Mouse (Mus musculus): Measurements from ENCODE around the gene Selplg. TPM values are rescaled to one million over a fixed set of nuclear protein-coding genes. Genes with fewer than 3 reads are reported as not detected.

Selplg gene
- polyA plus RNA-seq, 1 experiment = 11.7 TPM

DNA sequence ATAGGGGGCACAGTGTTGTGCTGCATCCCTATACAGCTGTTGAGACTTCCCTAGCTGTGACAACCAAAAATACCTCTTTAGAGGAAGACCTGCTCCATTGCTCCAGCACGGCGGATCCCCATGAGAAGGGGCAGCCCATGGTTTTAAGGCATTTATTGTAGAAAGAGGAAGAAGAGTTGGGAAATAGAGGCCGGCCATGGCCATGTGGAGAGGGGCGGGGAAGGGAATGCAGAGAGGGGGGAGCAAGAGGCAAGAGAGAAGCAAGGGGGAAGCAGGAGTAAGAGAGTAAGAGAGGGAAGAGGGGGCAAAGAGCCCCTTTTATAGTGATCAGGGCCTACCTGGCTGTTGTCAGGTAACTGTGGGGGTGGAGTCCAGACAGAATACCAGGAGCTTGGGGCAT lies 22.3 kb downstream of the Selplg start:
- no peak for TF ChIP-seq POLR2A (IDR thresholded peaks at IDR 0.05; ENCODE audit: control insufficient read depth, low read depth, low read length)
- TF ChIP-seq CTCF (IDR thresholded peaks at IDR 0.05; ENCODE audit: control insufficient read depth, insufficient read depth, insufficient replicate concordance, low read depth, low read length) = no peak
- no peaks in the 10 kb centered on the region for H3K27me3 ChIP-seq (ENCODE audit: control insufficient read depth, insufficient read depth, low read length)
- H3K36me3 ChIP-seq (ENCODE audit: control insufficient read depth, insufficient read depth, low read length) = no peaks in the 10 kb centered on the region
- peaks cover 13% of the 10 kb centered on the region for H3K4me1 ChIP-seq (ENCODE audit: control insufficient read depth, insufficient read depth, low read length)
- no peak overlapping the region for H3K4me3 ChIP-seq (ENCODE audit: control insufficient read depth, low read depth, low read length)
- H3K27ac ChIP-seq (ENCODE audit: control insufficient read depth, insufficient read depth, low read depth, low read length) = no peak overlapping the region

DNA sequence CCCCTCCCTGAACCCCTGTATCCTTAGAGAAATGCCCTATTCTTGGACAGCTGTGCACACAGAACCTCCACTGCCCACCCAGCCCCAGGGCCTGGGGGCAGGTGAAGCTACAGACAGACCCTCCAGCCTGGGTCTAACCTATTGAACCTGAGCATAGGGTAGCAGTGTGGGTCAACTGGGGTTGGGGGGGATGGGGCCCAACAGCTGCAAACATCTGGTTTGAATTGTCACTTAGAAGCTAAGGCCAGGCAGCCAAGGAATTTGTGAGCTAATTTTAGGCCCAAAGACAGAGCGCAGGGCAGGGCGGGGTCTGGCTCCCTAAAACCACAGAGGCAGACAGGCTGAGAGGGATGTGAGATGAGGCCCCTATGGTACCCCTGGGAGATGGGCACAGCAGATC lies 24.3 kb downstream of the Selplg start:
- H3K27ac ChIP-seq (ENCODE audit: control insufficient read depth, insufficient read depth, low read depth, low read length) = no peak overlapping the region

DNA sequence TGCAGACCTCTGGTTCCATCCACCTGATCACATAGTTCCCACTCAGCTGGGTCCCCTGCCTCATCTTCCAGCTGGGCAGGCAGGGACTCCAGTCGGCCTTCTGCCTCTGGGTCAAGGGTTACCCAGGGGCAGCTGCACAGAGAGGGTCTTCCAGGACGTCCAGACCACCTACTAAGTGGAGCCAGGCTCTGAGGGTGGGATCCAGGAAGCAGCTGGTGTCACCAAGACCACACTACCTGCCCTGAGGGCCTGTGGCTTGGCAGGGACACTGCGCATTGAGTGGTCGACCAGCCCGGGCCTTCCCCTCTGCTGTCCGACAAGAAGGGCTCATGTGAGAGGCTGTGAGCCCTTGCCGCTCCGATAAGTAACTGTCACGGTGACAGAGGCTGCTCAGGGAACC lies 24.7 kb downstream of the Selplg start:
- Histone ChIP-seq H3K27ac (ENCODE audit: control insufficient read depth, insufficient read depth, low read depth, low read length) (no peak overlapping the region), H3K27me3 (ENCODE audit: control insufficient read depth, insufficient read depth, low read length) (no peaks in the 10 kb centered on the region), H3K4me3 (ENCODE audit: control insufficient read depth, low read depth, low read length) (no peak overlapping the region), H3K4me1 (ENCODE audit: control insufficient read depth, insufficient read depth, low read length) (no peaks in the 10 kb centered on the region), H3K36me3 (ENCODE audit: control insufficient read depth, insufficient read depth, low read length) (no peaks in the 10 kb centered on the region)
- TF ChIP-seq CTCF (IDR thresholded peaks at IDR 0.05; ENCODE audit: control insufficient read depth, insufficient read depth, insufficient replicate concordance, low read depth, low read length) (no peak), POLR2A (IDR thresholded peaks at IDR 0.05; ENCODE audit: control insufficient read depth, low read depth, low read length) (no peak)

More for the DNA sequence above, 24.3 kb downstream of the Selplg start:
- H3K4me1 ChIP-seq (ENCODE audit: control insufficient read depth, insufficient read depth, low read length) = 0 out of 2 replicates have a peak, but pooled peaks cover 4% of the 10 kb centered on the region
- no peak overlapping the region for H3K4me3 ChIP-seq (ENCODE audit: control insufficient read depth, low read depth, low read length)
- no peaks in the 10 kb centered on the region for H3K27me3 ChIP-seq (ENCODE audit: control insufficient read depth, insufficient read depth, low read length)
- no peaks in the 10 kb centered on the region for H3K36me3 ChIP-seq (ENCODE audit: control insufficient read depth, insufficient read depth, low read length)
- TF ChIP-seq POLR2A (IDR thresholded peaks at IDR 0.05; ENCODE audit: control insufficient read depth, low read depth, low read length) (no peak), CTCF (IDR thresholded peaks at IDR 0.05; ENCODE audit: control insufficient read depth, insufficient read depth, insufficient replicate concordance, low read depth, low read length) (no peak)

DNA sequence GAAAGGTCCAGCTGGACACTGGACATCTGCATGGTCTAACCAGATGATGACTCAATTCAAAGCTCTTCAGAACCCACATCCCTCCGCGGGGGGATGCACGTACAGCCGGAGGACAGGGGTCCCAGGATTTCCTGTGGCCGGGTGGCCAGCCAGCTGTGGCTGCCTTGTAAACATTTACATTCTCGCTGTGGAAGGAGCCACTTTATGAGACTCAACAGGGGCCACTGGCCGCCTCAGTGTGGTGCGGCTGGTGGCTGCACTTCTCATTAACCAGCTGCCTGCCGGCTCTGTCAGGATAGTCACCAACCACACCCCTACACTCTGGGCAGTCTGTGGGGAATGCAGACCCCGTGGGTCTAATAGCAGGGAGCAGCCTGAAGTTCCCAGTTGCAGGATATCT lies 26.0 kb downstream of the Selplg start:
- Histone ChIP-seq H3K4me1 (ENCODE audit: control insufficient read depth, insufficient read depth, low read length) (no peaks in the 10 kb centered on the region), H3K27ac (ENCODE audit: control insufficient read depth, insufficient read depth, low read depth, low read length) (no peak overlapping the region), H3K27me3 (ENCODE audit: control insufficient read depth, insufficient read depth, low read length) (no peaks in the 10 kb centered on the region), H3K4me3 (ENCODE audit: control insufficient read depth, low read depth, low read length) (no peak overlapping the region), H3K36me3 (ENCODE audit: control insufficient read depth, insufficient read depth, low read length) (no peaks in the 10 kb centered on the region)
- no peak for TF ChIP-seq CTCF (IDR thresholded peaks at IDR 0.05; ENCODE audit: control insufficient read depth, insufficient read depth, insufficient replicate concordance, low read depth, low read length)
- TF ChIP-seq POLR2A (IDR thresholded peaks at IDR 0.05; ENCODE audit: control insufficient read depth, low read depth, low read length) = no peak

DNA sequence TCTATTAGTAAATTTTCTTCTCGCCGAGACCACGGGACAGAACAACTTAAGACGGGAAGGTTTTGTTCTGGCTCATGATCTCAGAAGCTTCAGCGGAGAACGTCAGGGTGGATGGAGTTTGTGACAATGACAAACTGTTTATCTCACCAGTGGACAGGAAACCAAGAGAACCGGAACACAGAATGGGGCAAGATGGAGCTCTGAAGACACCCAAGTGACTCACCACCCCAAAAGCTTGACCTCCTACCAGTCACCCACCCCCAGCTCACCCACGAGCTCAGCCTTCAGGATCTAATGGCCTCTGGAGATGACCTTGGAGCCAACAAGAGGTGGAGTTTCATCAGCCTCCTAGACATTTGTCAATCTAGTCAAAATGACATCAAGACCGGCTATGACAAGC lies 27.1 kb downstream of the Selplg start:
- Histone ChIP-seq H3K4me3 (ENCODE audit: control insufficient read depth, low read depth, low read length) (no peak overlapping the region), H3K27me3 (ENCODE audit: control insufficient read depth, insufficient read depth, low read length) (no peaks in the 10 kb centered on the region), H3K36me3 (ENCODE audit: control insufficient read depth, insufficient read depth, low read length) (no peaks in the 10 kb centered on the region), H3K27ac (ENCODE audit: control insufficient read depth, insufficient read depth, low read depth, low read length) (no peak overlapping the region), H3K4me1 (ENCODE audit: control insufficient read depth, insufficient read depth, low read length) (no peaks in the 10 kb centered on the region)
- no peak for TF ChIP-seq POLR2A (IDR thresholded peaks at IDR 0.05; ENCODE audit: control insufficient read depth, low read depth, low read length)
- TF ChIP-seq CTCF (IDR thresholded peaks at IDR 0.05; ENCODE audit: control insufficient read depth, insufficient read depth, insufficient replicate concordance, low read depth, low read length) = no peak

DNA sequence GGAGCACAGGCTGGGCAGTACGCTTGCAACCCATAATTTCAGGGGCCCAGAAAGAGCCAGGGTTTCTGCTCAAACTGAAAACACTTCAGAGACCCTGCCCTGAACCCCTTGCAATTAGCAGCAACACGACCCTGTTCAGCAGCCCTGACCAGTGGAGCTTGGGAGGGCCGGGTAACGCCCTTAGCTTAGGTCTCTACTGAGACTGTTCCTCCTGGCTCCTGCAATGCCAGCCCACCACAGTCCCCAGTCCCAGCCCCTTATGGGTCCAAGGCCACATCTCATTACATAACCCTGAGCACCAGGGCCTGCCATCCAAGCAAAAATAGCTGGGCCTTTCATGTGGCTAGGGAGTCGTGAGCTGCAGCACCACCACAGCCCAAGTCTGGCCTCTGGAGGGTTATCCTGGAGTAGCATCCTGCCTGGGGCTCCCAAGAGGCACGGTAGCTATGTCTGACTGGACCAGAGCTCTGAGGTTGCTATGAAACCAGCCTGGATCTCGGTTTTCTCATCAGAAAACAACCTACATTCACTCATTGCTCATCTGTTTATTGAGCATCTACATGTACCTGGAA lies 28.0 kb downstream of the Selplg start:
- H3K4me1 ChIP-seq (ENCODE audit: control insufficient read depth, insufficient read depth, low read length) = no peaks in the 10 kb centered on the region
- no peak overlapping the region for H3K27ac ChIP-seq (ENCODE audit: control insufficient read depth, insufficient read depth, low read depth, low read length)
- TF ChIP-seq CTCF (IDR thresholded peaks at IDR 0.05; ENCODE audit: control insufficient read depth, insufficient read depth, insufficient replicate concordance, low read depth, low read length) = no peak
- no peak for TF ChIP-seq POLR2A (IDR thresholded peaks at IDR 0.05; ENCODE audit: control insufficient read depth, low read depth, low read length)
- H3K27me3 ChIP-seq (ENCODE audit: control insufficient read depth, insufficient read depth, low read length) = no peaks in the 10 kb centered on the region
- no peak overlapping the region for H3K4me3 ChIP-seq (ENCODE audit: control insufficient read depth, low read depth, low read length)
- H3K36me3 ChIP-seq (ENCODE audit: control insufficient read depth, insufficient read depth, low read length) = no peaks in the 10 kb centered on the region

DNA sequence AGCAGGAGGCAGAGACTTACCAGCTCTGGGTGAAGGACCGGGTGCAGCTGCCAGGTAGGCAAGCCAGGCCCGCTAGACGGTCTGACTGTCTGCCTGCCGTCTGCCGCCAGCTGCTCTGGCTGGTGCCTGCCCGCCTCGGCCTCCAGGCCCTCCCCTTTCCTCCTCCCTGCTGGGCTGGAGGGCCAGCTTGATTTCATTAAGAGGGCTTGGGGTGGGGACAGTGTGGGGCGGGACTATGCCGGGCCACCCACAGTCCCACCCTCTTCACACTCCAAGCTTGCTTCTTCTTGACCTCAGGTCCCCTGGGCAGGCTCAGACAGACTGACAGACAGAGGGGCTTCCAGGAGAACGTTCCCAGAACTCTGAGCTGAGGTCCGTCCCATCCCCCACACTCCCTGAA lies 32.2 kb downstream of the Selplg start, which contains the start of gene Tmem119:
Tmem119 (minus strand) TSS at position 237 of the 400 bp plus-strand sequence.
- H3K27ac ChIP-seq (ENCODE audit: control insufficient read depth, insufficient read depth, low read depth, low read length) = no peak within 1 kb of the TSS
- H3K4me1 ChIP-seq (ENCODE audit: control insufficient read depth, insufficient read depth, low read length) = no peaks in the 10 kb centered on the region
- no peak within 1 kb of the TSS for H3K4me3 ChIP-seq (ENCODE audit: control insufficient read depth, low read depth, low read length)
- no peaks in the 10 kb centered on the region for H3K36me3 ChIP-seq (ENCODE audit: control insufficient read depth, insufficient read depth, low read length)
- H3K27me3 ChIP-seq (ENCODE audit: control insufficient read depth, insufficient read depth, low read length) = no peaks in the 10 kb centered on the region
- TF ChIP-seq POLR2A (IDR thresholded peaks at IDR 0.05; ENCODE audit: control insufficient read depth, low read depth, low read length) = no peak
- TF ChIP-seq CTCF (IDR thresholded peaks at IDR 0.05; ENCODE audit: control insufficient read depth, insufficient read depth, insufficient replicate concordance, low read depth, low read length) = no peak

All from testis, adult 2 months (tissue).